Mouse (Mus musculus): ENCODE measurements around the gene Mdm2. TPM values are rescaled to one million over a fixed set of nuclear protein-coding genes. Genes with fewer than 3 reads are reported as not detected.

Mdm2 gene
- total and polyA plus RNA-seq, 3 experiments = 79.8 to 136 (median 112) TPM

DNA sequence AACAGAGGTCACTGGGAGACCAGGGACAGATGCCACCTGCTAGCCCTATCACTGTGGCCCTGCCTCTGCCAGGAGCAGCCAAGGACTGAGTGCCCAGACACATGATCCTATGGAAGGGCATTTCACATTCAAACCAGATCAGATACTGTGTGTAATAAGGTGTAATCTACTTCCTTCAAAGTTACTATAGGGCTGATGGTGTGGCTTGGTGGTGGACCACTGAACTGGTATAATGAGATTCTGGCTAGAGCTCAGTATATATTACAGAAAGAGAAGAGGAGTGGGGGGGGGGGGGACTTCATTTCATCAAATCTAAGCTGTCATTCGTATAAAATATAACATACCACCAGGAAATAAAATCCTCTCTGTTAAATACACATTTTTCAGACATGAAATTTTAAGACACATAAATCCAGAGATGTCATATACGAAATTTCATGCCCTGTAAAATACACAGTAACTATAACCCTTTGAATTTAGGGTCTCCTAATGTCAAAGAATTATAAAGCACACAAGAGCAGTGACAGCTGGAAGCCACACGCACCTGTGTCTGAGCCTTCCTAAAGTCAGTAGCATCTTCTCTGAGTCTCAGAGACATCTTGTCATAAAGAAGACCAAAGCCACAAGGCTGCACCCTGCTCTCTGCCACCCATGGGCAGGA lies 36.1 kb downstream of the Mdm2 start:
- H3K4me2 ChIP-seq (ENCODE audit: insufficient read depth, low read depth, poor library complexity, severe bottlenecking) = no peak overlapping the region
- dilution Hi-C loops (cut with MboI; ENCODE audit: extremely low pct_ligation_motif_present, extremely low pct_unique_long_range_greater_than_20kb, low sequenced_read_pairs) = no loop called here

DNA sequence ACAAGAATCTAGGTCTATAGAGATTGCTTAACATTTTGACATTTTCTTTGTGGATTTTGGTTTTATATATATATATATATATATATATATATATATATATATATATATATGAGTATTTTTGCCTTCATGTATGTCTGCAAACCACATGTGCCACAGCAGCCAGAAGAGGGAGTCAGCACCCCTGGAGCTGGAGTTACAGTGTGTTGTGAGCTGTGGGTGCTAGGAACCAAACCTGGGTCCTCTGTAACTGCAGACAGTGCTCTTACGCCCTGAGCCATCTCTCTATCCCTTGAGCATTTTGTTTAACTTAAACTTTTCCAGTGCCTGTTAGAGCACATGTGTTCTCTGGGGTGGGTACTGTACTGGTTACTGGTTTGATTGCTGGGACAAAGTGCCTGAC lies 36.6 kb downstream of the Mdm2 start:
- H3K9ac ChIP-seq (ENCODE audit: insufficient read depth, low read depth) = no peak overlapping the region
- no peaks in the 10 kb centered on the region for H3K36me3 ChIP-seq (replicated peaks in 1 of 2; ENCODE audit: control insufficient read depth in 1 of 2, insufficient read depth in 1 of 2, low read length in 1 of 2)
- no peak overlapping the region for H3K4me2 ChIP-seq (ENCODE audit: insufficient read depth, low read depth, poor library complexity, severe bottlenecking)
- H3K27ac ChIP-seq (ENCODE audit: insufficient read depth, low read depth) = no peak overlapping the region
- H3K4me3 ChIP-seq (replicated peaks in 1 of 3; ENCODE audit: low read depth in 2 of 3, low read length in 2 of 3, poor library complexity in 1 of 3) = no peak overlapping the region
- TF ChIP-seq TBP (conservative IDR thresholded peaks at IDR 0.05; ENCODE audit: low read depth, low read length) (no peak), GABPA (IDR thresholded peaks at IDR 0.05; ENCODE audit: insufficient replicate concordance, low read depth, low read length) (no peak), SMC3 (IDR thresholded peaks at IDR 0.05; ENCODE audit: low read depth, low read length) (no peak), NRF1 (IDR thresholded peaks at IDR 0.05; ENCODE audit: low read depth, low read length) (no peak), SIN3A (IDR thresholded peaks at IDR 0.05; ENCODE audit: low read length) (no peak), USF1 (IDR thresholded peaks at IDR 0.05; ENCODE audit: low read depth, low read length) (no peak), MAX (IDR thresholded peaks at IDR 0.05; ENCODE audit: low read length) (no peak), ZMIZ1 (IDR thresholded peaks at IDR 0.05; ENCODE audit: low read depth, low read length) (no peak), HCFC1 (IDR thresholded peaks at IDR 0.05; ENCODE audit: low read depth, low read length) (no peak), POLR2AphosphoS2 (IDR thresholded peaks at IDR 0.05; ENCODE audit: low read depth, low read length) (no peak), TCF12 (IDR thresholded peaks at IDR 0.05; ENCODE audit: low read depth, low read length) (no peak), JUND (conservative IDR thresholded peaks at IDR 0.05; ENCODE audit: low read depth, low read length) (no peak), MXI1 (IDR thresholded peaks at IDR 0.05; ENCODE audit: low read depth, low read length) (no peak), IRF4 (IDR thresholded peaks at IDR 0.05; ENCODE audit: low read depth, low read length) (no peak), ZNF384 (IDR thresholded peaks at IDR 0.05; ENCODE audit: low read depth, low read length) (no peak), CTCF (conservative IDR thresholded peaks at IDR 0.05 in 1 of 2, IDR thresholded peaks at IDR 0.05 in 1 of 2; ENCODE audit: low read depth in 2 of 2, low read length in 2 of 2) (no peak)
- dilution Hi-C loops (cut with MboI; ENCODE audit: extremely low pct_ligation_motif_present, extremely low pct_unique_long_range_greater_than_20kb, low sequenced_read_pairs) = no loop called here
- in situ Hi-C loops (cut with MboI; ENCODE audit: low pct_ligation_motif_present, low pct_unique_long_range_greater_than_20kb, low sequenced_read_pairs) = no loop called here
- H3K4me1 ChIP-seq (ENCODE audit: control insufficient read depth in 1 of 2, insufficient read depth in 2 of 2) = peaks cover 0 to 3% of the 10 kb centered on the region in 2 experiments; a peak in 2 of 4 replicates
- no peaks in the 10 kb centered on the region for H3K9me3 ChIP-seq (replicated peaks; ENCODE audit: low read length)
- no peaks in the 10 kb centered on the region for H3K27me3 ChIP-seq (replicated peaks)
- no peak for DNase-seq (ENCODE audit: extremely low read depth)
- no peaks in the 10 kb centered on the region for H3K79me2 ChIP-seq (replicated peaks; ENCODE audit: control insufficient read depth, extremely low read depth, insufficient read depth, poor library complexity, severe bottlenecking)

More for the DNA sequence above, 36.1 kb downstream of the Mdm2 start:
- Histone ChIP-seq H3K27ac (ENCODE audit: insufficient read depth, low read depth) (no peak overlapping the region), H3K79me2 (replicated peaks; ENCODE audit: control insufficient read depth, extremely low read depth, insufficient read depth, poor library complexity, severe bottlenecking) (no peaks in the 10 kb centered on the region), H3K9ac (ENCODE audit: insufficient read depth, low read depth) (no peak overlapping the region), H3K4me1 (ENCODE audit: control insufficient read depth in 1 of 2, insufficient read depth in 2 of 2) (peaks cover 0 to 3% of the 10 kb centered on the region in 2 experiments; a peak in 2 of 4 replicates), H3K27me3 (replicated peaks) (no peaks in the 10 kb centered on the region), H3K4me3 (replicated peaks in 1 of 3; ENCODE audit: low read depth in 2 of 3, low read length in 2 of 3, poor library complexity in 1 of 3) (no peak overlapping the region), H3K9me3 (replicated peaks; ENCODE audit: low read length) (no peaks in the 10 kb centered on the region), H3K36me3 (replicated peaks in 1 of 2; ENCODE audit: control insufficient read depth in 1 of 2, insufficient read depth in 1 of 2, low read length in 1 of 2) (no peaks in the 10 kb centered on the region)
- DNase-seq (ENCODE audit: extremely low read depth) = no peak
- in situ Hi-C loops (cut with MboI; ENCODE audit: low pct_ligation_motif_present, low pct_unique_long_range_greater_than_20kb, low sequenced_read_pairs) = loop anchor here (5.0 kb wide), 1 partner anchor 212 kb away; no protein-coding TSS in a partner anchor
- TF ChIP-seq MEF2A (IDR thresholded peaks at IDR 0.05; ENCODE audit: borderline replicate concordance, low read depth, low read length) = no peak
